ENCODE assay signal across 10 mouse cellular contexts in genomic region chrX:12493216-12493615, GRCm38 (mm10).
A peak's percentile ranks its signal among the peaks of the same experiment; 100 is the strongest.
DNase-seq lines count a peak whose midpoint lies in the region; ATAC-seq and TF ChIP-seq lines count a peak whose summit lies in the region.
"Had no signal": no experiment of that assay in that cellular context is flagged by ENCODE, and none has a peak within 500 bp of the region (broad histone marks: within the 10 kb centered on the region; RNA-seq: fewer than 3 reads in every experiment).

No protein-coding gene starts in this region.

- H3K4me1 ChIP-seq in kidney, adult 2 months (ENCODE audit: control insufficient read depth, insufficient read depth, low read length): no peaks in the 10 kb centered on the region
- no peaks in the 10 kb centered on the region for H3K4me1 ChIP-seq in stomach, embryonic 15.5 days
- no peaks in the 10 kb centered on the region for H3K4me1 ChIP-seq in stomach, postnatal 0 days (replicated peaks; ENCODE audit: control insufficient read depth, insufficient read depth)

- no peak for ATAC-seq in cerebellum, adult (ENCODE audit: insufficient number of reproducible peaks, low FRiP score, low TSS enrichment)
- peak; percentile 31; the same call in 1 of the 2 replicates for ATAC-seq in stomach, embryonic 15.5 days (ENCODE audit: insufficient read depth, low FRiP score, low read depth)
- no peak for ATAC-seq in stomach, postnatal 0 days (ENCODE audit: low FRiP score, low TSS enrichment)

- TF ChIP-seq CTCF in kidney, adult 2 months (conservative IDR thresholded peaks at IDR 0.05; ENCODE audit: insufficient read depth, insufficient read length, low read depth, low read length): no peak
- no peak for TF ChIP-seq CTCF in stomach, postnatal 0 days (IDR thresholded peaks at IDR 0.05; ENCODE audit: low read depth)

- no peaks in the 10 kb centered on the region for H3K9me3 ChIP-seq in stomach, embryonic 15.5 days
- H3K9me3 ChIP-seq in stomach, postnatal 0 days (ENCODE audit: control insufficient read depth, low read length): no peaks in the 10 kb centered on the region
- H3K9me3 ChIP-seq: lung, embryonic 15.5 days had no signal

- peak; percentile 41 for DNase-seq in cerebellum, postnatal 14 days
- peak; percentile 6 for DNase-seq in kidney, adult 2 months
- no peak for DNase-seq in kidney, adult 8-10 months
- DNase-seq in stomach, postnatal 0 days (ENCODE audit: low spot score): no peak
- peak; percentile 1 for DNase-seq in yolk sac, embryonic 10.5 days (ENCODE audit: low spot score)
- DNase-seq in right cerebral cortex, adult 2 months (ENCODE audit: low spot score in 2 of 2): no peak
- DNase-seq: thymus, postnatal 36 days had no signal

- no peak overlapping the region for H3K9ac ChIP-seq in stomach, embryonic 15.5 days
- no peak overlapping the region for H3K9ac ChIP-seq in stomach, postnatal 0 days (ENCODE audit: low read length)
- H3K9ac ChIP-seq: lung, embryonic 15.5 days had no signal

- TF ChIP-seq POLR2A in kidney, adult 2 months (IDR thresholded peaks at IDR 0.05; ENCODE audit: low read depth, low read length): no peak

- H3K4me3 ChIP-seq in kidney, adult 2 months (ENCODE audit: insufficient read depth, low read depth, low read length): no peak overlapping the region
- H3K4me3 ChIP-seq in stomach, embryonic 15.5 days (replicated peaks): no peak overlapping the region
- no peak overlapping the region for H3K4me3 ChIP-seq in stomach, postnatal 0 days (ENCODE audit: low read depth, low read length)
- H3K4me3 ChIP-seq: lung, embryonic 15.5 days had no signal

- H3K4me2 ChIP-seq in stomach, embryonic 15.5 days: no peak overlapping the region
- no peak overlapping the region for H3K4me2 ChIP-seq in stomach, postnatal 0 days (replicated peaks; ENCODE audit: low read depth)
- H3K4me2 ChIP-seq: lung, embryonic 15.5 days had no signal

- H3K27me3 ChIP-seq in kidney, adult 2 months (replicated peaks; ENCODE audit: control insufficient read depth, insufficient read depth, low read length): no peaks in the 10 kb centered on the region
- H3K27me3 ChIP-seq in stomach, embryonic 15.5 days (replicated peaks): 0 out of 2 replicates have a peak, but pooled peaks cover 4% of the 10 kb centered on the region
- H3K27me3 ChIP-seq in stomach, postnatal 0 days (ENCODE audit: control insufficient read depth, insufficient read depth, low read length): no peaks in the 10 kb centered on the region
- H3K27me3 ChIP-seq: lung, embryonic 15.5 days had no signal

- H3K27ac ChIP-seq in kidney, adult 2 months (ENCODE audit: insufficient read depth, low read depth, low read length): no peak overlapping the region
- no peak overlapping the region for H3K27ac ChIP-seq in stomach, embryonic 15.5 days
- H3K27ac ChIP-seq in stomach, postnatal 0 days (replicated peaks): no peak overlapping the region
- H3K27ac ChIP-seq: lung, embryonic 15.5 days had no signal

- no peaks in the 10 kb centered on the region for H3K36me3 ChIP-seq in kidney, adult 2 months (ENCODE audit: control insufficient read depth, insufficient read depth, low read length)
- no peaks in the 10 kb centered on the region for H3K36me3 ChIP-seq in stomach, embryonic 15.5 days
- no peaks in the 10 kb centered on the region for H3K36me3 ChIP-seq in stomach, postnatal 0 days (ENCODE audit: control insufficient read depth, insufficient read depth, low read length)
- H3K36me3 ChIP-seq: lung, embryonic 15.5 days had no signal

- no peak for TF ChIP-seq EP300 in stomach, postnatal 0 days (optimal IDR thresholded peaks at IDR 0.05)

- 61% methylated on average over 5 of the region's 5 CpGs for WGBS in kidney, adult 2 months
- 60% methylated on average over 5 of the region's 5 CpGs for WGBS in stomach, embryonic 15.5 days
- 52% methylated on average over 5 of the region's 5 CpGs for WGBS in stomach, postnatal 0 days

Comparison
In these comparisons a context has a peak if more than half of its experiments do, and no peak if none do; other contexts are left out.
1. DNase-seq: peak in cerebellum, postnatal 14 days (2 of 2), kidney, adult 2 months (single experiment) and yolk sac, embryonic 10.5 days (single experiment); none in kidney, adult 8-10 months (0 of 2), stomach, postnatal 0 days (single experiment) and right cerebral cortex, adult 2 months (0 of 2).